13 mouse cellular contexts compared by ENCODE assay signal in the genomic region with DNA sequence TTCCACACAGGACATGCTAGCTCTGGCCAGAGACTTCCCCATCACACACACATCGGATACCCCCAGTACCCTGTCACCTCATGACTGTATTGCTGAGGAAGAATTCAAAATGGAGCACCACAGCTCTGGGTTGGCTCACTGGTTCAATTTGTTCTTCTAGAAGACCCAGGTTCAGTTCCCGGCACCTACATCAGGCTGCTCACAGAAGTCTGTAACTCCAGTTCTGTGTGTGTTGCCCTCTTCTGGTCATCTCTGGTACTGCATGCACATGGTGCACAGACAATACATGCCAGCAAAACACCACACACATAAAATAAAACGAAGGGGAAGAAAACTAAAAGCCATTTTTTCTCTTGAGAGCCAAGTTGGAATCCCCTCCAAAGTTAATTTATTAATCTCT. TPM values are rescaled to one million over a fixed set of nuclear protein-coding genes. Genes with fewer than 3 reads are reported as not detected.
DNase-seq lines count a peak whose midpoint lies in the region; ATAC-seq and TF ChIP-seq lines count a peak whose summit lies in the region.
"Had no signal": no experiment of that assay in that cellular context is flagged by ENCODE, and none has a peak within 500 bp of the region (broad histone marks: within the 10 kb centered on the region; RNA-seq: fewer than 3 reads in every experiment).

No protein-coding gene starts in this region.

- no peaks in the 10 kb centered on the region for H3K9me3 ChIP-seq in midbrain, postnatal 0 days (ENCODE audit: low read length)
- no peaks in the 10 kb centered on the region for H3K9me3 ChIP-seq in midbrain, embryonic 14.5 days (ENCODE audit: control insufficient read depth, low read length)
- H3K9me3 ChIP-seq: limb, embryonic 10.5 days had no signal

- H3K36me3 ChIP-seq in midbrain, postnatal 0 days (ENCODE audit: insufficient read depth, low read length) = no peaks in the 10 kb centered on the region
- no peaks in the 10 kb centered on the region for H3K36me3 ChIP-seq in midbrain, embryonic 14.5 days (ENCODE audit: control insufficient read depth, insufficient read depth, low read length)
- H3K36me3 ChIP-seq in splenic B cell, adult 2 months (ENCODE audit: control insufficient read depth, insufficient read depth, low read length, poor library complexity, severe bottlenecking) = peaks cover 24% of the 10 kb centered on the region
- H3K36me3 ChIP-seq: embryonic facial prominence, embryonic 15.5 days had no signal

- H3K27ac ChIP-seq in midbrain, postnatal 0 days (ENCODE audit: low read depth, low read length) = no peak overlapping the region
- H3K27ac ChIP-seq in midbrain, embryonic 14.5 days (replicated peaks; ENCODE audit: low read depth, low read length) = no peak overlapping the region
- H3K27ac ChIP-seq: embryonic facial prominence, embryonic 15.5 days; limb, embryonic 10.5 days had no signal

- H3K9ac ChIP-seq in midbrain, postnatal 0 days (replicated peaks; ENCODE audit: low read length, poor library complexity, severe bottlenecking) = no peak overlapping the region
- no peak overlapping the region for H3K9ac ChIP-seq in midbrain, embryonic 14.5 days (replicated peaks; ENCODE audit: low read length)
- H3K9ac ChIP-seq: embryonic facial prominence, embryonic 15.5 days had no signal

- peak; percentile 18 for DNase-seq in gastrocnemius, postnatal 10 days
- DNase-seq in gastrocnemius, postnatal 25 days = no peak
- DNase-seq in midbrain, postnatal 0 days (ENCODE audit: low spot score) = no peak
- DNase-seq in midbrain, embryonic 14.5 days = no peak
- peak; percentile 64 for DNase-seq in T-cell, adult 2 months (ENCODE audit: low spot score)
- peak; percentile 74 for DNase-seq in splenic B cell, adult 2 months (ENCODE audit: low read depth, low spot score)
- DNase-seq in kidney, adult 8-10 months = no peak
- DNase-seq in adipocyte (ENCODE audit: low spot score) = no peak

- H3K27me3 ChIP-seq in midbrain, postnatal 0 days (ENCODE audit: insufficient read depth, low read length) = no peaks in the 10 kb centered on the region
- H3K27me3 ChIP-seq in midbrain, embryonic 14.5 days (ENCODE audit: control insufficient read depth, insufficient read depth, low read length) = no peaks in the 10 kb centered on the region
- H3K27me3 ChIP-seq in splenic B cell, adult 2 months (ENCODE audit: control insufficient read depth, insufficient read depth, low read length, poor library complexity, severe bottlenecking) = no peaks in the 10 kb centered on the region
- H3K27me3 ChIP-seq: embryonic facial prominence, embryonic 15.5 days had no signal

- no peaks in the 10 kb centered on the region for H3K4me1 ChIP-seq in midbrain, postnatal 0 days (ENCODE audit: insufficient read depth, low read length)
- no peaks in the 10 kb centered on the region for H3K4me1 ChIP-seq in midbrain, embryonic 14.5 days (ENCODE audit: control insufficient read depth, insufficient read depth, low read length)
- H3K4me1 ChIP-seq: embryonic facial prominence, embryonic 15.5 days had no signal

- 83% methylated on average over 3 of the region's 3 CpGs for WGBS in midbrain, postnatal 0 days
- WGBS in midbrain, embryonic 14.5 days = 88% methylated on average over 3 of the region's 3 CpGs

- ATAC-seq in midbrain, postnatal 0 days (ENCODE audit: low FRiP score) = no peak
- no peak for ATAC-seq in midbrain, embryonic 14.5 days (ENCODE audit: low FRiP score, low TSS enrichment)

- TF ChIP-seq CTCF in midbrain, postnatal 0 days (IDR thresholded peaks at IDR 0.05) = peak; percentile 57

- no peak overlapping the region for H3K4me3 ChIP-seq in midbrain, postnatal 0 days (ENCODE audit: low read depth, low read length)
- H3K4me3 ChIP-seq in midbrain, embryonic 14.5 days (replicated peaks; ENCODE audit: low read depth, low read length) = no peak overlapping the region
- H3K4me3 ChIP-seq: embryonic facial prominence, embryonic 15.5 days; limb, embryonic 10.5 days had no signal

- H3K4me2 ChIP-seq in midbrain, postnatal 0 days (ENCODE audit: low read depth, low read length, poor library complexity, severe bottlenecking) = no peak overlapping the region
- no peak overlapping the region for H3K4me2 ChIP-seq in midbrain, embryonic 14.5 days (ENCODE audit: low read length)
- H3K4me2 ChIP-seq: embryonic facial prominence, embryonic 15.5 days had no signal

RNA-seq across cellular contexts. Expression of gene Plaur, which starts 6.8 kb away (rescaled TPM):
- 1 to 10 TPM; 2.0 to 3.0 TPM for total RNA-seq in gastrocnemius, postnatal 10 days (2021)
- total RNA-seq in gastrocnemius, postnatal 25 days (2021) = under 1 TPM in 1 of 2 experiments, not detected in 1; 0.75 TPM
- total RNA-seq in midbrain, postnatal 0 days (2014; rRNA removed) = 1.4 and 3.7 TPM in 2 replicates
- polyA plus RNA-seq in midbrain, postnatal 0 days (2015; fragmentation: Nextera tagmentation; extraction: Ambion mirVana) = 0.93 and 1.1 TPM in 2 replicates
- polyA plus RNA-seq in midbrain, embryonic 14.5 days (2014; fragmentation: Nextera tagmentation; extraction: Ambion mirVana) = 1.1 and 2.6 TPM in 2 replicates

RNA-seq across cellular contexts. Expression of gene Cadm4, which starts 12.7 kb away (rescaled TPM):
- total RNA-seq in gastrocnemius, postnatal 10 days (2021) = 10 to 100 TPM; 14.7 to 17.4 TPM
- 1 to 10 TPM; 4.4 to 4.5 TPM for total RNA-seq in gastrocnemius, postnatal 25 days (2021)
- total RNA-seq in midbrain, postnatal 0 days (2014; rRNA removed) = 342 and 354 TPM in 2 replicates
- 82.0 and 88.1 TPM in 2 replicates for polyA plus RNA-seq in midbrain, postnatal 0 days (2015; fragmentation: Nextera tagmentation; extraction: Ambion mirVana)
- polyA plus RNA-seq in midbrain, embryonic 14.5 days (2014; fragmentation: Nextera tagmentation; extraction: Ambion mirVana) = 26.2 and 63.4 TPM in 2 replicates
- total RNA-seq: megakaryocyte-erythroid progenitor cell, adult 5-6 weeks; neutrophil, adult 5-6 weeks had no signal

RNA-seq across cellular contexts. Expression of gene Irgc1, which starts 17.0 kb away (rescaled TPM):
- total RNA-seq in gastrocnemius, postnatal 10 days (2021) = under 1 TPM in 1 of 2 experiments, not detected in 1; 0.21 TPM
- not detected for total RNA-seq in gastrocnemius, postnatal 25 days (2021)
- not detected in 2 replicates for total RNA-seq in midbrain, postnatal 0 days (2014; rRNA removed)
- polyA plus RNA-seq in midbrain, postnatal 0 days (2015; fragmentation: Nextera tagmentation; extraction: Ambion mirVana) = not detected in 2 replicates
- not detected in 2 replicates for polyA plus RNA-seq in midbrain, embryonic 14.5 days (2014; fragmentation: Nextera tagmentation; extraction: Ambion mirVana)
- total RNA-seq: hematopoietic stem cell, adult 5-6 weeks; megakaryocyte-erythroid progenitor cell, adult 5-6 weeks had no signal
- polyA plus RNA-seq: embryonic facial prominence, embryonic 15.5 days; limb, embryonic 10.5 days had no signal

RNA-seq across cellular contexts. Expression of gene Zfp428, which starts 37.7 kb away (rescaled TPM):
- 10 to 100 TPM; 11.4 to 11.6 TPM for total RNA-seq in gastrocnemius, postnatal 10 days (2021)
- total RNA-seq in gastrocnemius, postnatal 25 days (2021) = 1 to 10 TPM; 4.0 TPM
- total RNA-seq in midbrain, postnatal 0 days (2014; rRNA removed) = 209 and 214 TPM in 2 replicates
- 297 and 314 TPM in 2 replicates for polyA plus RNA-seq in midbrain, postnatal 0 days (2015; fragmentation: Nextera tagmentation; extraction: Ambion mirVana)
- polyA plus RNA-seq in midbrain, embryonic 14.5 days (2014; fragmentation: Nextera tagmentation; extraction: Ambion mirVana) = 216 and 303 TPM in 2 replicates
- total RNA-seq: neutrophil, adult 5-6 weeks had no signal

RNA-seq across cellular contexts. Expression of gene AC161166.1, which starts 43.1 kb away (rescaled TPM):
- total RNA-seq in gastrocnemius, postnatal 10 days (2021) = not detected
- not detected for total RNA-seq in gastrocnemius, postnatal 25 days (2021)
- not detected in 2 replicates for total RNA-seq in midbrain, postnatal 0 days (2014; rRNA removed)
- polyA plus RNA-seq in midbrain, postnatal 0 days (2015; fragmentation: Nextera tagmentation; extraction: Ambion mirVana) = 0.47 and 0.78 TPM in 2 replicates
- polyA plus RNA-seq in midbrain, embryonic 14.5 days (2014; fragmentation: Nextera tagmentation; extraction: Ambion mirVana) = 0.93 and 1.8 TPM in 2 replicates
- total RNA-seq: hematopoietic stem cell, adult 5-6 weeks; megakaryocyte-erythroid progenitor cell, adult 5-6 weeks; neutrophil, adult 5-6 weeks had no signal

Comparison
In these comparisons a context has a peak if more than half of its experiments do, and no peak if none do; other contexts are left out.
1. DNase-seq: peak in gastrocnemius, postnatal 10 days (single experiment), T-cell, adult 2 months (single experiment) and splenic B cell, adult 2 months (single experiment); none in gastrocnemius, postnatal 25 days (single experiment), midbrain, postnatal 0 days (single experiment), midbrain, embryonic 14.5 days (single experiment), kidney, adult 8-10 months (0 of 2) and adipocyte (single experiment).
2. RNA of gene Cadm4, which starts 12.7 kb away (total RNA-seq): 342 to 354 TPM in midbrain, postnatal 0 days; 14.7 to 17.4 TPM in gastrocnemius, postnatal 10 days and 4.4 to 4.5 TPM in gastrocnemius, postnatal 25 days; every median in the first group is over 10 times any median in the second.